Mouse (Mus musculus) frontal cortex, adult 2 months (tissue): ENCODE measurements around the gene Cabp1. TPM values are rescaled to one million over a fixed set of nuclear protein-coding genes. Genes with fewer than 3 reads are reported as not detected.
"Not testable (repeated sequence)": the region's sequence is repeated elsewhere in the genome, so short reads cannot be mapped to it uniquely, and the experiment has no call there.

ENCODE experiments used
- DNase-seq, 2 experiments: peaks; one replicate each; pipeline ENCODE4 v3.0.0; 2022; ENCODE audit warnings: low spot score in 1 of 2; ENCODE audit errors: extremely low spot score in 1 of 2
- polyA plus RNA-seq: library from polyadenylated mRNA; depleted of rRNA; stranded (reverse); fragments of >200 nt; gene quantifications from 2 replicates; pipeline ENCODE4 v1.2.3, GENCODE M21; 2012

The Cabp1 gene
- polyA plus RNA-seq, 1 experiment: 291 TPM

- DNase-seq: no peak
These were observed 12.8 kb downstream of the Cabp1 start for GRCm38 (mm10) chr5:115181248-115181940.

GRCm38 (mm10) chr5:115179596-115179995 is 14.6 kb downstream of the Cabp1 start:
- no peak for DNase-seq

GRCm38 (mm10) chr5:115177866-115178265 is 16.3 kb downstream of the Cabp1 start:
- DNase-seq: no peak

GRCm38 (mm10) chr5:115174554-115174953 is 19.6 kb downstream of the Cabp1 start:
- DNase-seq: no peak

- DNase-seq: no peak
These were observed 24.0 kb downstream of the Cabp1 start for GRCm38 (mm10) chr5:115170150-115170549.

- no peak for DNase-seq
These were observed 25.4 kb downstream of the Cabp1 start for GRCm38 (mm10) chr5:115168641-115169415.

- no peak for DNase-seq
These were observed 26.8 kb downstream of the Cabp1 start for GRCm38 (mm10) chr5:115167396-115167795.

- no peak for DNase-seq
These were observed 27.4 kb downstream of the Cabp1 start for GRCm38 (mm10) chr5:115166815-115167194.

GRCm38 (mm10) chr5:115165895-115166814 is 28.0 kb downstream of the Cabp1 start:
- no peak for DNase-seq

- DNase-seq: no peak
These were observed 28.8 kb downstream of the Cabp1 start for GRCm38 (mm10) chr5:115165351-115165750.

- DNase-seq: not testable (repeated sequence)
These were observed 29.7 kb downstream of the Cabp1 start for GRCm38 (mm10) chr5:115164446-115164845.

- DNase-seq: peak; percentile 43 to 77
These were observed 30.6 kb downstream of the Cabp1 start for GRCm38 (mm10) chr5:115163563-115163962.

- DNase-seq: not testable (repeated sequence)
These were observed 32.3 kb downstream of the Cabp1 start for GRCm38 (mm10) chr5:115161940-115162279.

GRCm38 (mm10) chr5:115161064-115161939 is 32.9 kb downstream of the Cabp1 start:
- no peak for DNase-seq

- DNase-seq: no peak
These were observed 33.5 kb downstream of the Cabp1 start for GRCm38 (mm10) chr5:115160655-115161054.

GRCm38 (mm10) chr5:115159165-115159564 is 35.0 kb downstream of the Cabp1 start:
- DNase-seq: no peak

- peak; percentile 97 to 99 for DNase-seq
These were observed 35.9 kb downstream of the Cabp1 start, which contains the start of gene Mlec for GRCm38 (mm10) chr5:115158040-115158983. Gene Mlec, minus strand, starts transcription at chr5:115158179.

GRCm38 (mm10) chr5:115156933-115157589 is 37.1 kb downstream of the Cabp1 start:
- no peak for DNase-seq
